ENCODE assay signal across 11 mouse cellular contexts in the genomic region with DNA sequence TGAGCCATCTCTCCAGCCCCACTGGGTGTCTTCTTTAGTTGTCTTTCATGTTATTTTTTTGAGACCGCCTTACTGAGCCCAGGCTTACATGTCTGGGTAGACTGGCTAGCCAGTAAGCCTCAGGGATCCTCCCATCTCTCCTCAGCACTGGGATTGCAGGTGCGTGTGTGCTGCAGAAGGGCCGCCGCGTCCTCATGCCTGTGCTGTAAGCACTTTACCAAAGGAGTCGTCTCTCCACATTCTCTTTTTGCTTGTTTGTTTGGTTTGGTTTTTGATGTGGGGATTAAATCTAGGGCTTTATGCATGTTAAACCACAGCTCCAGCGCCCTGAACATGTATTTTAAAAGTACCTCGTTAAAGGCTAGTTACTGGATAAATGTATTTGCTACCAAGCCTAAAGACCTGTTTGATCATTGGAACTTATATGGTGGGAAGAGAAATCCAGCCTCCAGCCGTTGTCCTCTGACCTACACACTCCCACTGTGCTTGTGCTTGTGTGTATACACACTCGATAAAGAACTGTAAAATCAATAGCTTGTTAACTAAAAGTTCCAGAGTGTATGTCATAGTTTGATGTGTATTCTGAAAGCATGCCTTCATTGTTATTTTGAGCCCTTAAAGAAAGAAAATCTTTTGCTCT. TPM values are rescaled to one million over a fixed set of nuclear protein-coding genes. Genes with fewer than 3 reads are reported as not detected.
DNase-seq lines count a peak whose midpoint lies in the region; ATAC-seq and TF ChIP-seq lines count a peak whose summit lies in the region.
"Had no signal": no experiment of that assay in that cellular context is flagged by ENCODE, and none has a peak within 500 bp of the region (broad histone marks: within the 10 kb centered on the region; RNA-seq: fewer than 3 reads in every experiment).

No protein-coding gene starts in this region.

- no peak overlapping the region for H3K4me3 ChIP-seq in kidney, embryonic 15.5 days (replicated peaks)
- no peak overlapping the region for H3K4me3 ChIP-seq in kidney, embryonic 16.5 days (ENCODE audit: low read length)
- H3K4me3 ChIP-seq in intestine, postnatal 0 days (ENCODE audit: low read depth, low read length) = no peak overlapping the region
- no peak overlapping the region for H3K4me3 ChIP-seq in thymus, adult 2 months (ENCODE audit: control insufficient read depth, insufficient read depth, low read length)
- H3K4me3 ChIP-seq: left cerebral cortex, adult 2 months; myocyte had no signal

- peaks cover 39% of the 10 kb centered on the region for H3K4me1 ChIP-seq in kidney, embryonic 15.5 days
- H3K4me1 ChIP-seq in kidney, embryonic 16.5 days (ENCODE audit: insufficient read depth, low read length) = peaks cover 9% of the 10 kb centered on the region; the same call in 1 of the 2 replicates
- peaks cover 10% of the 10 kb centered on the region for H3K4me1 ChIP-seq in intestine, postnatal 0 days (replicated peaks; ENCODE audit: control insufficient read depth, insufficient read depth, low read length)
- peaks cover 44% of the 10 kb centered on the region for H3K4me1 ChIP-seq in thymus, adult 2 months (replicated peaks; ENCODE audit: control insufficient read depth, insufficient read depth, low read length)

- H3K27ac ChIP-seq in kidney, embryonic 15.5 days = peak overlapping the region; percentile 2
- H3K27ac ChIP-seq in kidney, embryonic 16.5 days (ENCODE audit: low read length) = no peak overlapping the region; the same call in 1 of the 2 replicates
- H3K27ac ChIP-seq in intestine, postnatal 0 days (ENCODE audit: low read depth, low read length) = 0 out of 2 replicates have a peak overlapping the region, but pooled peaks have one; percentile 46
- peak overlapping the region; percentile 30 for H3K27ac ChIP-seq in thymus, adult 2 months (ENCODE audit: control insufficient read depth, insufficient read depth, low read length)

- H3K9ac ChIP-seq in kidney, embryonic 15.5 days = no peak overlapping the region
- H3K9ac ChIP-seq in kidney, embryonic 16.5 days (replicated peaks; ENCODE audit: low read length) = no peak overlapping the region
- H3K9ac ChIP-seq in intestine, postnatal 0 days (ENCODE audit: low read depth, low read length) = no peak overlapping the region

- no peak for TF ChIP-seq POLR2A in thymus, adult 2 months (IDR thresholded peaks at IDR 0.05; ENCODE audit: control insufficient read depth, extremely low read depth, insufficient read depth, low read length, poor library complexity)

- DNase-seq in T-cell, adult 2 months (ENCODE audit: low spot score) = peak; percentile 64
- peak; percentile 50 for DNase-seq in thymus, adult 2 months
- no peak for DNase-seq in layer of hippocampus, postnatal 25 days (ENCODE audit: extremely low spot score in 1 of 2, low spot score in 1 of 2)
- DNase-seq in urinary bladder, postnatal 36 days (ENCODE audit: low spot score in 2 of 2) = no peak
- DNase-seq: kidney, adult 8-10 months had no signal

- no peak overlapping the region for H3K4me2 ChIP-seq in kidney, embryonic 15.5 days
- no peak overlapping the region for H3K4me2 ChIP-seq in kidney, embryonic 16.5 days (replicated peaks; ENCODE audit: low read depth, low read length)
- H3K4me2 ChIP-seq in intestine, postnatal 0 days (replicated peaks; ENCODE audit: low read depth) = 0 out of 2 replicates have a peak overlapping the region, but pooled peaks have one; percentile 9

- peaks cover 26% of the 10 kb centered on the region for H3K36me3 ChIP-seq in kidney, embryonic 15.5 days
- H3K36me3 ChIP-seq in kidney, embryonic 16.5 days (ENCODE audit: insufficient read depth, low read length) = peaks cover 12% of the 10 kb centered on the region
- H3K36me3 ChIP-seq in intestine, postnatal 0 days (ENCODE audit: control insufficient read depth, insufficient read depth) = peaks cover 19% of the 10 kb centered on the region
- peaks cover 29% of the 10 kb centered on the region for H3K36me3 ChIP-seq in thymus, adult 2 months (ENCODE audit: control insufficient read depth, insufficient read depth, low read length)

- no peak for TF ChIP-seq CTCF in intestine, postnatal 0 days (IDR thresholded peaks at IDR 0.05; ENCODE audit: low read depth)
- no peak for TF ChIP-seq CTCF in thymus, adult 2 months (IDR thresholded peaks at IDR 0.05; ENCODE audit: borderline replicate concordance, control insufficient read depth, extremely low read depth, insufficient read depth, low read length, poor library complexity)

- no peaks in the 10 kb centered on the region for H3K9me3 ChIP-seq in kidney, embryonic 15.5 days (replicated peaks)
- no peaks in the 10 kb centered on the region for H3K9me3 ChIP-seq in kidney, embryonic 16.5 days (ENCODE audit: low read length)
- H3K9me3 ChIP-seq in intestine, postnatal 0 days (ENCODE audit: control insufficient read depth) = no peaks in the 10 kb centered on the region
- H3K9me3 ChIP-seq: G1E had no signal

- no peaks in the 10 kb centered on the region for H3K27me3 ChIP-seq in kidney, embryonic 15.5 days
- no peaks in the 10 kb centered on the region for H3K27me3 ChIP-seq in kidney, embryonic 16.5 days (ENCODE audit: insufficient read depth, low read length)
- no peaks in the 10 kb centered on the region for H3K27me3 ChIP-seq in intestine, postnatal 0 days (replicated peaks; ENCODE audit: control insufficient read depth, insufficient read depth, low read length)
- no peaks in the 10 kb centered on the region for H3K27me3 ChIP-seq in thymus, adult 2 months (ENCODE audit: control insufficient read depth, insufficient read depth, low read length)

- 73% methylated on average over 10 of the region's 10 CpGs for WGBS in kidney, embryonic 15.5 days
- WGBS in kidney, embryonic 16.5 days = 76% methylated on average over 10 of the region's 10 CpGs
- WGBS in intestine, postnatal 0 days = 49% methylated on average over 10 of the region's 10 CpGs
- WGBS in thymus, adult 2 months = 20% methylated on average over 10 of the region's 10 CpGs

- no peak for ATAC-seq in kidney, embryonic 15.5 days (replicated peaks; ENCODE audit: low FRiP score)
- no peak for ATAC-seq in kidney, embryonic 16.5 days (ENCODE audit: low FRiP score, low TSS enrichment)
- ATAC-seq in intestine, postnatal 0 days = peak; percentile 61

RNA-seq across cellular contexts. Expression of a gene that starts 24.9 kb away (rescaled TPM):
- polyA plus RNA-seq in kidney, embryonic 15.5 days (2015; fragmentation: Nextera tagmentation; extraction: Ambion mirVana) = 20.9 and 21.1 TPM in 2 replicates
- 22.5 and 25.0 TPM in 2 replicates for polyA plus RNA-seq in kidney, embryonic 16.5 days (2015; fragmentation: Nextera tagmentation; extraction: Ambion mirVana)
- polyA plus RNA-seq in intestine, postnatal 0 days (2015; fragmentation: Nextera tagmentation; extraction: Ambion mirVana) = 6.6 and 7.0 TPM in 2 replicates
- 49.2 and 50.0 TPM in 2 replicates for polyA plus RNA-seq in thymus, adult 2 months (2012; rRNA removed)
- 10 to 100 TPM; 50.9 to 54.8 TPM for total RNA-seq in layer of hippocampus, postnatal 25 days (2021)

Comparison
In these comparisons a context has a peak if more than half of its experiments do, and no peak if none do; other contexts are left out.
1. DNase-seq: peak in T-cell, adult 2 months (single experiment) and thymus, adult 2 months (single experiment); none in layer of hippocampus, postnatal 25 days (0 of 2) and urinary bladder, postnatal 36 days (0 of 2).